Mouse (Mus musculus) stomach, postnatal 0 days (tissue): ENCODE data around the gene Gse1. TPM values are rescaled to one million over a fixed set of nuclear protein-coding genes. Genes with fewer than 3 reads are reported as not detected.

Experiments used
- ATAC-seq: fragments of 200-750 bp; cut with Nextera tagmentation; 2 replicates; pipeline ENCODE4 v1.8.0; 2017; ENCODE audit not compliant: low FRiP score, low TSS enrichment
- DNase-seq: peaks from one replicate; pipeline ENCODE4 v3.0.0-alpha.2; 2016; ENCODE audit warnings: low spot score
- H3K27ac ChIP-seq: fragments of 300-500 bp; sonication (generic); replicated peaks from 2 replicates; pipeline ENCODE4 v1.5.1; 2014; ENCODE audit warnings: mild to moderate bottlenecking, control low read depth
- H3K27me3 ChIP-seq: fragments of 300-500 bp; sonication (generic); 2 replicates; pipeline ENCODE4 v1.6.1; 2014; ENCODE audit warnings: low read length; ENCODE audit not compliant: control insufficient read depth, insufficient read depth
- H3K36me3 ChIP-seq: fragments of 300-500 bp; sonication (generic); 2 replicates; pipeline ENCODE4 v1.6.1; 2014; ENCODE audit warnings: low read length, mixed read lengths; ENCODE audit not compliant: control insufficient read depth, insufficient read depth
- H3K4me1 ChIP-seq: fragments of 300-500 bp; sonication (generic); replicated peaks from 2 replicates; pipeline ENCODE4 v1.6.1; 2014; ENCODE audit warnings: antibody characterized with exemption; ENCODE audit not compliant: control insufficient read depth, insufficient read depth
- H3K4me2 ChIP-seq: fragments of 300-500 bp; sonication (generic); replicated peaks from 2 replicates; pipeline ENCODE4 v1.6.1; 2014; ENCODE audit warnings: low read depth, mild to moderate bottlenecking, control low read depth, moderate library complexity
- H3K4me3 ChIP-seq: fragments of 300-500 bp; sonication (generic); 2 replicates; pipeline ENCODE4 v1.5.1; 2014; ENCODE audit warnings: low read depth, low read length, control low read depth
- H3K9ac ChIP-seq: fragments of 300-500 bp; sonication (generic); 2 replicates; pipeline ENCODE4 v1.6.1; 2014; ENCODE audit warnings: mild to moderate bottlenecking, low read length, control low read depth, mixed read lengths
- H3K9me3 ChIP-seq: fragments of 300-500 bp; sonication (generic); 2 replicates; pipeline ENCODE4 v1.6.1; 2016; ENCODE audit warnings: low read length; ENCODE audit not compliant: control insufficient read depth
- CTCF ChIP-seq: IDR thresholded peaks from 2 replicates; pipeline ENCODE4 v1.5.1; 2016; ENCODE audit warnings: antibody characterized with exemption, low read depth, mild to moderate bottlenecking, moderate library complexity
- EP300 ChIP-seq: optimal IDR thresholded peaks from 2 replicates; pipeline ENCODE3; 2016; ENCODE audit warnings: antibody characterized with exemption
- WGBS: fragments of 180-500 bp; shearing (Covaris S2); extraction: QIAGEN DNeasy Blood & Tissue Kit; methylation state at CpG from one replicate; pipeline ENCODE4 v1.1.7; 2014; 5-methylcytosine and 5-hydroxymethylcytosine counted together
- polyA plus RNA-seq: library from polyadenylated mRNA; unstranded; fragments of >200 nt; fragmentation: Nextera tagmentation; extraction: Ambion mirVana; gene quantifications from 2 replicates; pipeline ENCODE4 v1.2.1, GENCODE M21; 2015

Gene Gse1
- polyA plus RNA-seq, 1 experiment from 2014 or later, result 6.4 TPM

DNA sequence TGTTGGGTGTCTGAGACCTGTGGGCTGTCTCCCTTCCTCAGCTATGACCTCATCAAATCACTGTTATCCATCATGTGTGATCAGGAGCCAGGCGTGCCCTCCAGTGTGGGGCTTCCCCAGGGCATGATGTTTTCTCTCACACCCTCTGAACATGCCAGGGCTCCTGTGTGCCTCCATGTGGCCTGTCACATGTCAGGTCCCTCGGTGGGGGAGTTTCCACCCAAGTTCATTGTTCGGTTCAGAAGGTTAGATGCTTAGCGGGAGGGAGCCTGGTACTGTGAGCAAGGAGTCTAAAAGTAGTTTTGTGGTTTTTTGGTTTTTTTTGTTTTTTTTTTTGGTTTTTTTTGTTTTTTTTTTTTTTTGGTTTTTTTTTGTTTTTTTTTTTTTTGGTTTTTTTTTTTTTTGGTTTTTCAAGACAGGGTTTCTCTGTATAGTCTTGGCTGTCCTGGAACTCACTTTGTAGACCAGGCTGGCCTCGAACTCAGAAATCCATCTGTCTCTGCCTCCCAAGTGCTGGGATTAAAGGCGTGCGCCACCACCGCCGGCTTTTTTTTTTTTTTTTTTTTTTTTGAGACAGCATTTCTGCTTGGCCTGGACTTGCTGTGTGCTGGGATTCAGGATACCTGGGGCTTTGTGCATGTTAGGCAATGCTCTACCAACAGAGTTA is 235.8 kb downstream of the Gse1 start:
- Histone ChIP-seq H3K4me3 (no peak overlapping the region), H3K4me2 (no peak overlapping the region), H3K4me1 (peaks cover 14% of the 10 kb centered on the region), H3K36me3 (no peaks in the 10 kb centered on the region), H3K27ac (no peak overlapping the region), H3K27me3 (no peaks in the 10 kb centered on the region), H3K9ac (no peak overlapping the region), H3K9me3 (no peaks in the 10 kb centered on the region)
- DNase-seq (no peak), ATAC-seq (no peak)
- 88% methylated on average over 5 of the region's 9 CpGs for WGBS
- TF ChIP-seq CTCF, result no peak
- TF ChIP-seq EP300, result no peak

DNA sequence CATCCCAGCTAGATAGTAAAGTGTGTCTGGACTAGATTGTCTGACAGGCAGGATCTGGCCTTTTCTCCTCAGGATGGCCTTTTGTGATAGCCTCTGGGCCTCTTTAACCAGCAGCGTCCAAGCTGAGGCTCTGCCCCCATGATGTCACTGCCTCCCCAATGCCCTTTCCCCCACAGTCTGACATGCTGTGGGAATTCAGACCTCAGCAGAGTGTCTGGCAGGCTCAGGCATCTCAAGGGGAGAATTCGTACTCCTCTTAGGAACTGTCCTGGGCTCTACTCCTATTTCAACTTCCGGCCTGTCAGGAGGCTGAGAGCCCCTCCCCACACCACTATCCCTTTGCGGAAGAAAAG is 236.3 kb downstream of the Gse1 start:
- 81% methylated on average over 4 of the region's 4 CpGs for WGBS
- no peaks in the 10 kb centered on the region for H3K9me3 ChIP-seq
- ATAC-seq, result no peak
- no peak overlapping the region for H3K4me2 ChIP-seq
- no peak for TF ChIP-seq CTCF
- no peak for TF ChIP-seq EP300
- H3K4me1 ChIP-seq, result peaks cover 14% of the 10 kb centered on the region
- H3K36me3 ChIP-seq, result no peaks in the 10 kb centered on the region
- no peak for DNase-seq
- H3K4me3 ChIP-seq, result no peak overlapping the region
- H3K9ac ChIP-seq, result no peak overlapping the region
- H3K27me3 ChIP-seq, result no peaks in the 10 kb centered on the region
- H3K27ac ChIP-seq, result no peak overlapping the region

DNA sequence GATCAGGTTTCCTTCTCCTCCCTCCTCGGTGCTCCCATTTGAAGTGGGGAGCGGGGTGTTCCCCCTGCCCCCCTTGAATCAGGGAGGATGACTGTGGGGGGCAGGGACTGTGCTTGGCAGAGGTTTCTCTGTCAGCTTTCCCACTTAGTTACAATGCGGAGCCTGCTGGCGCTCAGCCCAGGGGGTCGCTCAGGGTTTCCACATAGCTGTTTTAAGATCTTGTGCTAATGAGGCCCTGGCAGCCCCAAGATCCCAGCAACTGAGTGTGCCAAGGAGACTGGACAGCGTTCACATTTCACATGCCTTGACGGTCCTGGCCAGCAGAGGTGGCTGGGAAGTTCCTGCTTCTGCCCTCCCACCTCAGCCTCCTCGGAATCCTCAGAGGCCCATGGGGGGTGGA is 237.5 kb downstream of the Gse1 start:
- no peak overlapping the region for H3K4me2 ChIP-seq
- no peaks in the 10 kb centered on the region for H3K36me3 ChIP-seq
- H3K4me3 ChIP-seq, result no peak overlapping the region
- DNase-seq (peak; percentile 52), ATAC-seq (no peak; the same call in 1 of the 2 replicates)
- no peaks in the 10 kb centered on the region for H3K27me3 ChIP-seq
- peaks cover 6% of the 10 kb centered on the region; the same call in 1 of the 2 replicates for H3K4me1 ChIP-seq
- WGBS, result 30% methylated on average over 8 of the region's 8 CpGs
- TF ChIP-seq EP300 (no peak), CTCF (no peak)
- H3K27ac ChIP-seq, result no peak overlapping the region
- no peaks in the 10 kb centered on the region for H3K9me3 ChIP-seq
- H3K9ac ChIP-seq, result no peak overlapping the region

DNA sequence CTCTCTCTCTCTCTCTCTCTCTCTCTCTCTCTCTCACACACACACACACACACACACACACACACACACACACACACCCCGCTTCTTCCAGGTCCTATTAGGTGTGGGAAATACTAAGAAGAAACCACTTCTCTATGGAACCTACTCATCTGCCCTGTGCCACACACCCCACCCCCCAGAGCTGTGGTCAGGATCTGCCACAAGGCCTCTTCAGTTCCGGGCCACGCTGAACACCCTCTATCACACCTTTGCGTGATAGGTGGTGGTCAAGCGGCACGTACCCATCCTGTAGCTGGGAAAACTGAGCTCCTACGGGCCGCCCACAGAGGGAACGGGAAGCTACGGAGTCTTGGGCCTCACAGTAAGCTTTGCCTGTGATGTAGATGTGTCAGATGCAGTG is 238.0 kb downstream of the Gse1 start:
- Histone ChIP-seq H3K27ac (no peak overlapping the region), H3K4me2 (no peak overlapping the region), H3K4me3 (no peak overlapping the region), H3K9ac (no peak overlapping the region), H3K36me3 (no peaks in the 10 kb centered on the region), H3K27me3 (no peaks in the 10 kb centered on the region), H3K9me3 (no peaks in the 10 kb centered on the region), H3K4me1 (peaks cover 5% of the 10 kb centered on the region; the same call in 1 of the 2 replicates)
- WGBS, result 79% methylated on average over 10 of the region's 10 CpGs
- ATAC-seq, result no peak
- DNase-seq, result no peak
- TF ChIP-seq EP300 (no peak), CTCF (no peak)

DNA sequence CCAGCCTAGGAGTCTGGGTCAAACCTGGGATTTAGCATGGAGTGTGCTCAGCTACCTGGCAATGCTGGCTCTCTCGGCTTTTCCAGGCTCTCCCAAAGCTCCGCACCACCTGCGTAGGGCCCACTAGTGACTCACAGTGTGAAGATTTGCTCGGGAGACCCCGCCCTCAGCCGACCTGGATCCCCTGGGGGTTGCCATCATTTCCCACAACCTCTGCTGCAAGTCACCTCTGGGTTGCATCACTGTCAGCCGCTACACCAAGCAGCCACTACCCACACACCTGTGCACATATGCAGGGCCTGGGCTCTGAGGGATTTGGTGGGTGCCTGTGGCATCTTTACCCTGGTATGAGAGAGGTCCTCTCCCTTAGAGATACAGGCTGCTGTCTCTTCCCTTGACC is 239.3 kb downstream of the Gse1 start:
- Histone ChIP-seq H3K27me3 (no peaks in the 10 kb centered on the region), H3K4me1 (peaks cover 5% of the 10 kb centered on the region; the same call in 1 of the 2 replicates), H3K4me2 (no peak overlapping the region), H3K27ac (no peak overlapping the region), H3K9ac (no peak overlapping the region), H3K9me3 (no peaks in the 10 kb centered on the region), H3K4me3 (no peak overlapping the region), H3K36me3 (no peaks in the 10 kb centered on the region)
- WGBS, result 80% methylated on average over 7 of the region's 7 CpGs
- no peak for DNase-seq
- TF ChIP-seq EP300, result no peak
- no peak for TF ChIP-seq CTCF
- ATAC-seq, result no peak

DNA sequence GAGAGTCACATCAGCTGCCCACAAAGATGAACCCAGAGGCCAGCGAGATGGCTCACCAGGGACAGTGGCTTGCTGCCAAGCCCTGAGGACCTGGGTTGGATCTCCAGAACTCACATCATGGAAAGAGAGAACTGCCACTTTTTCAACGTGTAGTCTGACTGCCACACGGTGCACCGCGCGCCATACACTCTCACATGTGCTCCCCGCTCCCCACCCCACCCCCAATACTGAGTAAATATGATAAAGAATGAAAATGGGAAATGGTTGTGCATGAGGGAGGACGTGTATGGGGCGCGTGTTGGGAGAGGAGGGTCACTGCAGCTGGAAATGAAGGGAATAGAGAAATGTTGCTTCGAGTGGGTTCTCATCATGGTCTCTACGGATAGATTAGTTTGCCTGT is 241.9 kb downstream of the Gse1 start:
- Histone ChIP-seq H3K9me3 (no peaks in the 10 kb centered on the region), H3K36me3 (no peaks in the 10 kb centered on the region), H3K4me2 (no peak overlapping the region), H3K4me1 (peaks cover 5% of the 10 kb centered on the region; the same call in 1 of the 2 replicates), H3K27me3 (no peaks in the 10 kb centered on the region), H3K4me3 (no peak overlapping the region), H3K27ac (no peak overlapping the region), H3K9ac (no peak overlapping the region)
- TF ChIP-seq EP300, result no peak
- no peak for TF ChIP-seq CTCF
- ATAC-seq (no peak), DNase-seq (no peak)
- WGBS, result 78% methylated on average over 12 of the region's 12 CpGs
